Mouse (Mus musculus) megakaryocyte, embryonic 14.5 days (primary cell): ENCODE data around the gene Tnfaip6. TPM values are rescaled to one million over a fixed set of nuclear protein-coding genes. Genes with fewer than 3 reads are reported as not detected.

Experiments used
- H3K27me3 ChIP-seq: replicated peaks from 2 replicates; pipeline ENCODE3; 2012; ENCODE audit warnings: inconsistent platforms
- H3K36me3 ChIP-seq: replicated peaks from 2 replicates; pipeline ENCODE3; 2012; ENCODE audit warnings: low read length, inconsistent platforms, mixed read lengths
- H3K4me1 ChIP-seq: 2 replicates; pipeline ENCODE4 v1.6.1; 2012; ENCODE audit warnings: inconsistent platforms
- H3K4me3 ChIP-seq: replicated peaks from 2 replicates; pipeline ENCODE3; 2012; ENCODE audit warnings: moderate library complexity, mild to moderate bottlenecking, inconsistent platforms
- H3K9me3 ChIP-seq: 2 replicates; pipeline ENCODE4 v1.6.1; 2012; ENCODE audit warnings: inconsistent platforms
- FLI1 ChIP-seq: IDR thresholded peaks from 2 replicates; pipeline ENCODE4 v1.6.1; 2012; ENCODE audit warnings: low read length, inconsistent platforms, mixed read lengths
- GATA1 ChIP-seq: IDR thresholded peaks from 3 replicates; pipeline ENCODE4 v1.6.1; 2012; ENCODE audit warnings: mixed read lengths, low read length, inconsistent platforms, borderline replicate concordance
- polyA plus RNA-seq: library from polyadenylated mRNA; stranded (reverse); fragments of >175 nt; gene quantifications from 2 replicates; pipeline ENCODE4 v1.2.3, GENCODE M21; 2012; ENCODE audit warnings: low replicate concordance; ENCODE audit not compliant: insufficient read depth

Tnfaip6 gene
- polyA plus RNA-seq, 1 experiment, result not detected

DNA sequence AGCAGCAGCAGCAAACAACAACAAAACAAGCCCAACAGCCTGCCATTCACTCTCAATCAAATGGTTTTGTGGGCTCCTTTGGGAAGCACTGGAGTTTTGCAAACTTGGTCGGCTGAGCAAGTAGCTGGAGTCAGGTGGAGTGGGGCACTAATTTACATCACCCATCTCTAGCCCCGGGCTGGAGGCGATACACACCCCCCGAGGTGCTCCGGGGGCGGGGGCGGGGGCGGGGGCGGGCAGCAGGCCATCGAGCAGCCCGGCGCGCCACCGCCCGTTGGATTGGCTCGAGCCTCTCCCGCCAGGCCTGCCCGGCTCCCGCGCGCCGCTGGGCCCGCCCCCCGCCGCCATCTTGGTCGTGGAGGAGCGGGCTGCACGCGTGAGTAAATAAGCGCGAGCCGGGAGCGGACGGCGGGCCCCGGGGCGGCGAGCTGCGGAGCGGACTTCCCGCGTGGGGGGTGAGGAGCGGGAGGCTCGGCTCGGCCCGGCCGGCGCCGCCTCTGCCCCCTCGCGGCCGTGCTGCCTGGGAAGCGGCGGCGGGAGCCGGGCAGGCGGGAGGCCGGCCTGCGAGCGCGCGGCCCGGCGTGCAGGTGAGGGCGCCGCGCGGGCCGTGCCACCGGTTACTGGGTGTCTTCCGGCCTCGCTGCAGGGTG, 34.8 kb downstream of the Tnfaip6 start, which contains the start of gene Rif1:
Gene Rif1, plus strand, starts transcription at position 342 of the 650 bp plus-strand sequence.
- Histone ChIP-seq H3K9me3 (no peaks in the 10 kb centered on the region), H3K4me1 (peaks cover 13% of the 10 kb centered on the region), H3K4me3 (peak within 1 kb of the TSS; percentile 95), H3K36me3 (peaks cover 24% of the 10 kb centered on the region), H3K27me3 (peaks cover 9% of the 10 kb centered on the region)
- TF ChIP-seq FLI1, result no peak
- TF ChIP-seq GATA1, result no peak

DNA sequence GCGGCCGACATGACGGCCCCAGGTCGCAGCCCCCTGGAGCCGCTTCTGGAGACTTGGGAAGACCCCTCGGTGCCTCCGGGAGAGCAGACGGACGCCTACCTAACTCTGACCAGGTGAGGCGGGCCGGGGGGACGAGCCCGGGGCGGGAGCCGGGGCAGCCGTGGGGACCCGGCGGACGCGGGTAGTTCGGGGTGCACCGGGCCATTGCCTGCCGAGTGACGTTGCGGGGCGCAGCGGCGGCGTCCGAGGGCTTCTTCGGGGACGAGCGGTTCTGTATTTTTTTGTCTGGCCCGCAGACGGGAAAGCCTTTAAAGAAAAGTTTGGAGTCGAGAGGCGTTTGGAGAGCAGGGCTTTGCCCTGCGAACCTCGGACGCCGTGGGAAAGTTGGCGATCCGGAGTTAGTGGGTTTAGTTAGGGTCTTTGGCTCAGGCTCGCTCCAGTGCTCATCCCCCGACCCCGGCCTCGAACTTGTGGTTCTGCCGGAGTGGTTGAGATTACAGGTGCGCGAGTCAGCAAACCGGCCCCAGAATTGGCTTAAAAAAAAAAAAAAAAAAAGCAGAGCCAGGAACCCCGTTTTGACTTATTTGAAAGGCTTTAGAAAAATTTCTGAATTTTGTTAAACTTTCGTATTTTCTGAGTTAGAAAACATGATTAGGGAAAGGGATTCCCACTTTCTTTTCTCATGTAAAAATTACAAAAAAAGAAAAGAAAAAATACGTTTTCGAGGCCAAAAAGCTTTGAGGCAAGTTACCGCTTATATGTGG, 35.5 kb downstream of the Tnfaip6 start:
- H3K36me3 ChIP-seq, result peaks cover 31% of the 10 kb centered on the region
- no peaks in the 10 kb centered on the region for H3K9me3 ChIP-seq
- peaks cover 8% of the 10 kb centered on the region for H3K27me3 ChIP-seq
- peak overlapping the region; percentile 95 for H3K4me3 ChIP-seq
- TF ChIP-seq FLI1 (no peak), GATA1 (no peak)
- peaks cover 13% of the 10 kb centered on the region for H3K4me1 ChIP-seq

DNA sequence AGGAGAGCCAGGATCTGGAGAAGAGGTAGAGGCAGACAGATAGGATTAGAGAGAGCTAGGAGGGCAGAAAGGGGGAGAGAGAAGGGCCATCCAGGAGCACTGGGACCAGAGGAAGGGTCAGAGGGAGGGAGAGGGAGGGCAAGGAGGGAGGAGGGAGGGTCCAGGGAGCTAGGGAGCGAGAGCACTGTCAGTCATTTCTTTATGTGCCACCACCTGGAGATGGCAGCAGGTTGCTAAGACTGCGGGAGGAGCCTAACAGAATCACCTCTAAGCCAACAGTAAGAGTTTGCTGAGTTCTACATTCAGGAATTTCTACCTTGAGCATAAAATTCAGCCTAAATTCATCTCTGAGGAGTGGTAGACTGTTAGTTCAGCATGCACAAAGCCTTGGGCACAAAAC, 40.9 kb downstream of the Tnfaip6 start:
- H3K4me3 ChIP-seq, result no peak overlapping the region
- no peaks in the 10 kb centered on the region for H3K27me3 ChIP-seq
- H3K9me3 ChIP-seq, result no peaks in the 10 kb centered on the region
- H3K36me3 ChIP-seq, result peaks cover 79% of the 10 kb centered on the region
- TF ChIP-seq FLI1, result no peak
- no peak for TF ChIP-seq GATA1
- peaks cover 6% of the 10 kb centered on the region; the same call in 1 of the 2 replicates for H3K4me1 ChIP-seq

DNA sequence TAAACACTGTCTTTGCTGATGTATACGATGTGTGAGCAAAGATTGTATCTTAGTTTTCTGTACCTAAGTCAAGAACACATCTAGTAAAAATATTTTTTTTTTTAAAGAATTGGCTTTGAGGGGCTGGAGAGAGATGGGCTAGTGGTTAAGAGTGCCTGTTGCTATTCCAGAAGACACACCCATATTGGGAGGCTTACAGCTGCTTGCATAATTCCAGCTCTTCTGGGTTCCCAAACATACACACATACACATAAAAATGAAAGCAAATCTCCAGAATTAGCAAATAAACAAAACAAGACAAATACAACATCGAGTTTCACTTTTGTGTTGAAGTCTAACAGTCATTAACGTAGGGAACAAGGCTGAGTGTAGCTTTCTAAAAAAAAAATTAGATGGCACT, 46.2 kb downstream of the Tnfaip6 start:
- Histone ChIP-seq H3K36me3 (peaks cover 89% of the 10 kb centered on the region), H3K9me3 (no peaks in the 10 kb centered on the region), H3K27me3 (no peaks in the 10 kb centered on the region), H3K4me3 (no peak overlapping the region), H3K4me1 (no peaks in the 10 kb centered on the region)
- TF ChIP-seq FLI1, result no peak
- TF ChIP-seq GATA1, result no peak

GRCm38 (mm10) chr2:52084571-52084970, 46.8 kb downstream of the Tnfaip6 start:
- H3K36me3 ChIP-seq, result peaks cover 92% of the 10 kb centered on the region
- no peaks in the 10 kb centered on the region for H3K4me1 ChIP-seq
- H3K27me3 ChIP-seq, result no peaks in the 10 kb centered on the region
- H3K4me3 ChIP-seq, result no peak overlapping the region
- TF ChIP-seq GATA1, result no peak
- no peak for TF ChIP-seq FLI1
- no peaks in the 10 kb centered on the region for H3K9me3 ChIP-seq

Other genes with a start within 250 kb of the Tnfaip6 start
- gene Rbm43, start 102.8 kb upstream of the Tnfaip6 start, polyA plus RNA-seq, result 2.2 and 7.5 TPM in 2 replicates
- gene Nmi, start 64.5 kb upstream of the Tnfaip6 start, polyA plus RNA-seq, result 1.4 TPM in 1 of 2 replicates, not detected in the other
- gene Rif1, start 34.8 kb downstream of the Tnfaip6 start, polyA plus RNA-seq, result 0.58 and 3.6 TPM in 2 replicates